Mouse (Mus musculus) testis, adult 2 months (tissue): ENCODE data around the gene Slamf1.

Experiments used
- CTCF ChIP-seq: fragments of 200-500 bp; IDR thresholded peaks from 2 replicates; pipeline ENCODE4 v1.5.1; 2012; ENCODE audit warnings: low read depth, mild to moderate bottlenecking, inconsistent platforms, low read length, moderate library complexity; ENCODE audit not compliant: control insufficient read depth, insufficient read depth, insufficient replicate concordance
- POLR2A ChIP-seq: fragments of 200-500 bp; IDR thresholded peaks from 2 replicates; pipeline ENCODE4 v1.6.1; 2012; ENCODE audit warnings: low read depth, mild to moderate bottlenecking, inconsistent platforms, low read length, moderate library complexity; ENCODE audit not compliant: control insufficient read depth

DNA sequence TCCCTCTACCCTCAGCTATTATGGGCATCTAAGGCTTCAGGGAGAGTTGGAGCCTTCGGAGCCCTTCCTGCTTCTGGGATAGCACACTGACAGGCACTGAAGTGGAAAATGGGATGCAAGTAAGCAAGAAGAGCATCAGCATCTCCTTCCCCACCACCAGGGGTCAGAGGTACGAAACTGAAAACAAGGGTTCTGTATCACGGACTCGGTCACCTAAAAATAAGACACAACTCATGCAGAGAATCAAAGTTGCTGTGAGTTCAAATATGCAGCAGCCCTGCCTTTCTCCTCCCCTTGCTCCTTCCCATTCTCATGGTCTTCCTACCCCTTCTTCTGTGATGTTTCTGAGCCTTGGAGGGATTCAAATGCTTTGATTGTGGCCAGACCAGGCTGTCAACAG, 58.5 kb downstream of the Slamf1 start:
- no peak for TF ChIP-seq CTCF
- TF ChIP-seq POLR2A = no peak
